ENCODE assay signal across 12 mouse cellular contexts in genomic region chr2:116073311-116073904, GRCm38 (mm10). TPM values are rescaled to one million over a fixed set of nuclear protein-coding genes. Genes with fewer than 3 reads are reported as not detected.
DNase-seq lines count a peak whose midpoint lies in the region; ATAC-seq and TF ChIP-seq lines count a peak whose summit lies in the region.
"Had no signal": no experiment of that assay in that cellular context is flagged by ENCODE, and none has a peak within 500 bp of the region (broad histone marks: within the 10 kb centered on the region; RNA-seq: fewer than 3 reads in every experiment).

No protein-coding gene starts in this region.

- peak overlapping the region; percentile 95 for H3K9ac ChIP-seq in forebrain, embryonic 13.5 days
- H3K9ac ChIP-seq in forebrain, embryonic 11.5 days (ENCODE audit: low read length), result no peak overlapping the region
- peak overlapping the region; percentile 36 for H3K9ac ChIP-seq in hindbrain, embryonic 12.5 days
- no peak overlapping the region for H3K9ac ChIP-seq in midbrain, postnatal 0 days (replicated peaks; ENCODE audit: low read length, poor library complexity, severe bottlenecking)

- no peak for ATAC-seq in forebrain, embryonic 13.5 days
- no peak for ATAC-seq in forebrain, embryonic 11.5 days (replicated peaks; ENCODE audit: low FRiP score)
- ATAC-seq in hindbrain, embryonic 12.5 days (ENCODE audit: low FRiP score), result no peak
- ATAC-seq in midbrain, postnatal 0 days (ENCODE audit: low FRiP score), result no peak
- ATAC-seq: Patski had no signal

- H3K27me3 ChIP-seq in forebrain, embryonic 13.5 days, result peaks cover 17% of the 10 kb centered on the region
- H3K27me3 ChIP-seq in forebrain, embryonic 11.5 days (ENCODE audit: control insufficient read depth, insufficient read depth, low read length), result peaks cover 22% of the 10 kb centered on the region
- peaks cover 19% of the 10 kb centered on the region for H3K27me3 ChIP-seq in hindbrain, embryonic 12.5 days
- H3K27me3 ChIP-seq in midbrain, postnatal 0 days (ENCODE audit: insufficient read depth, low read length), result peaks cover 7% of the 10 kb centered on the region
- H3K27me3 ChIP-seq: Patski had no signal

- DNase-seq in forebrain, embryonic 11.5 days (ENCODE audit: low spot score), result no peak
- peak; percentile 53 for DNase-seq in brain, embryonic 14.5 days (ENCODE audit: low read depth)
- DNase-seq in midbrain, postnatal 0 days (ENCODE audit: low spot score), result no peak
- no peak for DNase-seq in spleen, adult 18-20 months
- no peak for DNase-seq in T-cell, adult 2 months (ENCODE audit: low spot score)
- DNase-seq in layer of hippocampus, adult 9-11 months, result no peak
- DNase-seq: heart, postnatal 14 days; layer of hippocampus, postnatal 36 days had no signal

- no peak for TF ChIP-seq POLR2A in brain, embryonic 14.5 days (IDR thresholded peaks at IDR 0.05; ENCODE audit: borderline replicate concordance, extremely low read depth, insufficient read depth, insufficient read length, poor library complexity, severe bottlenecking)

- peak overlapping the region; percentile 41 for H3K4me3 ChIP-seq in forebrain, embryonic 13.5 days
- H3K4me3 ChIP-seq in forebrain, embryonic 11.5 days (ENCODE audit: low read depth, low read length), result no peak overlapping the region
- peak overlapping the region; percentile 14; the same call in 1 of the 2 replicates for H3K4me3 ChIP-seq in hindbrain, embryonic 12.5 days
- 0 out of 2 replicates have a peak overlapping the region, but pooled peaks have one; percentile 56 for H3K4me3 ChIP-seq in midbrain, postnatal 0 days (ENCODE audit: low read depth, low read length)

- WGBS in forebrain, embryonic 13.5 days, result 17% methylated on average over 9 of the region's 9 CpGs
- WGBS in forebrain, embryonic 11.5 days, result 13% methylated on average over 9 of the region's 9 CpGs
- WGBS in hindbrain, embryonic 12.5 days, result 35% methylated on average over 9 of the region's 9 CpGs
- 22% methylated on average over 9 of the region's 9 CpGs for WGBS in midbrain, postnatal 0 days

- H3K4me2 ChIP-seq in forebrain, embryonic 13.5 days, result peak overlapping the region; percentile 86
- no peak overlapping the region for H3K4me2 ChIP-seq in forebrain, embryonic 11.5 days (ENCODE audit: low read depth, low read length, severe bottlenecking)
- peak overlapping the region; percentile 69 for H3K4me2 ChIP-seq in hindbrain, embryonic 12.5 days (replicated peaks)
- peak overlapping the region; percentile 74 for H3K4me2 ChIP-seq in midbrain, postnatal 0 days (ENCODE audit: low read depth, low read length, poor library complexity, severe bottlenecking)

- peak overlapping the region; percentile 80 for H3K27ac ChIP-seq in forebrain, embryonic 13.5 days
- H3K27ac ChIP-seq in forebrain, embryonic 11.5 days (ENCODE audit: low read depth, low read length), result no peak overlapping the region
- no peak overlapping the region for H3K27ac ChIP-seq in hindbrain, embryonic 12.5 days
- H3K27ac ChIP-seq in midbrain, postnatal 0 days (ENCODE audit: low read depth, low read length), result no peak overlapping the region; the same call in 1 of the 2 replicates

- H3K9me3 ChIP-seq in forebrain, embryonic 13.5 days (replicated peaks), result no peaks in the 10 kb centered on the region
- no peaks in the 10 kb centered on the region for H3K9me3 ChIP-seq in forebrain, embryonic 11.5 days (ENCODE audit: control insufficient read depth, low read length)
- no peaks in the 10 kb centered on the region for H3K9me3 ChIP-seq in hindbrain, embryonic 12.5 days (replicated peaks)
- no peaks in the 10 kb centered on the region for H3K9me3 ChIP-seq in midbrain, postnatal 0 days (ENCODE audit: low read length)

- H3K36me3 ChIP-seq in forebrain, embryonic 13.5 days (ENCODE audit: poor library complexity, severe bottlenecking), result no peaks in the 10 kb centered on the region
- no peaks in the 10 kb centered on the region for H3K36me3 ChIP-seq in forebrain, embryonic 11.5 days (ENCODE audit: control insufficient read depth, insufficient read depth, low read length)
- no peaks in the 10 kb centered on the region for H3K36me3 ChIP-seq in hindbrain, embryonic 12.5 days
- no peaks in the 10 kb centered on the region for H3K36me3 ChIP-seq in midbrain, postnatal 0 days (ENCODE audit: insufficient read depth, low read length)

- peaks cover 48% of the 10 kb centered on the region for H3K4me1 ChIP-seq in forebrain, embryonic 13.5 days
- peaks cover 17% of the 10 kb centered on the region for H3K4me1 ChIP-seq in forebrain, embryonic 11.5 days (replicated peaks; ENCODE audit: control insufficient read depth, insufficient read depth, low read length)
- peaks cover 30% of the 10 kb centered on the region for H3K4me1 ChIP-seq in hindbrain, embryonic 12.5 days
- no peaks in the 10 kb centered on the region for H3K4me1 ChIP-seq in midbrain, postnatal 0 days (ENCODE audit: insufficient read depth, low read length)

- TF ChIP-seq CTCF in brain, embryonic 14.5 days (IDR thresholded peaks at IDR 0.05; ENCODE audit: borderline replicate concordance, extremely low read depth, insufficient read depth, insufficient read length), result no peak
- TF ChIP-seq CTCF in midbrain, postnatal 0 days (IDR thresholded peaks at IDR 0.05), result no peak

RNA-seq across cellular contexts. Expression of gene Meis2, which starts 7.8 kb away (rescaled TPM):
- 128 and 130 TPM in 2 replicates for polyA plus RNA-seq in forebrain, embryonic 13.5 days (2015; fragmentation: Nextera tagmentation; extraction: Ambion mirVana)
- polyA plus RNA-seq in forebrain, embryonic 11.5 days (2014; fragmentation: Nextera tagmentation; extraction: Ambion mirVana), result 75.4 and 77.2 TPM in 2 replicates
- polyA plus RNA-seq in brain, embryonic 14.5 days (2012; rRNA removed), result 134 and 209 TPM in 2 replicates
- polyA plus RNA-seq in hindbrain, embryonic 12.5 days (2016; fragmentation: Nextera tagmentation; extraction: Ambion mirVana), result 130 and 155 TPM in 2 replicates
- total RNA-seq in midbrain, postnatal 0 days (2014; rRNA removed), result 121 and 147 TPM in 2 replicates
- 52.1 and 58.3 TPM in 2 replicates for polyA plus RNA-seq in midbrain, postnatal 0 days (2015; fragmentation: Nextera tagmentation; extraction: Ambion mirVana)
- total RNA-seq: neutrophil, adult 5-6 weeks had no signal

Comparison
In these comparisons a context has a peak if more than half of its experiments do, and no peak if none do; other contexts are left out.
1. H3K9ac ChIP-seq: peak in forebrain, embryonic 13.5 days (single experiment) and hindbrain, embryonic 12.5 days (single experiment); none in forebrain, embryonic 11.5 days (single experiment) and midbrain, postnatal 0 days (single experiment).